ENCODE assay signal across 8 mouse cellular contexts in the genomic region with DNA sequence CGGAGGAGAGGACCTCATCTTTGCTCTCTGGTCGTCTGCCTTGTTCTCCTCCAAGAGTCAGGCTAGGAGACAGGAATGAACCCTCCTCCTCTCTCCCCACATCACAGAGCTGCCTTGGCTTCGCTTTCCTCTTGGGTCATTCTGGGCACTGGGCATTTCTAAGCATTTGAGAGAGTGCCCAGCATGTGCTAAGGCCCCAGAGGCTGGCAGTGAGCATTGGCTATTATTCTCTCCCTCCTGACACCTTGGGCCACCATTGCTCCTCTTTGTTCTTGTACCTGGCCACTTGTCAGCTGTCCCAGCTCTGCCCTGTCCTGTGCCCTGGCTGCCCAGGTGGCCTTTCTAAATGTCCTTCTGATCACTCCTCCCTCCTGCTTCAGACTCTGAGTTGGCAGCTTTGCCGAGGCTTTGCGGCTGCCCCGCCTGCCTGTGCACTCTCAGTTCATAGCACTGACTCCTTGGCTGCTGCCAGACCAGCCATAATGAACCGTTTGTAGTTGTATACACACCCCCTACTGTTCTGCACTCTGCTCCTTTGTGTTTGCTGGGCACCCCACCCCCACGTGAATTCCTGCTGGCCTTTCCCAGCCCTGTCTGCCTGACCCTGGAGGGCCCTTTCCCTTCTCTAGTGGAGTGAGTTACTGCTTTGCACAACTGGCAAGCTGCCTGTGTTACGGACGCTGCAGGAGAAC.
DNase-seq lines count a peak whose midpoint lies in the region; ATAC-seq and TF ChIP-seq lines count a peak whose summit lies in the region.

No protein-coding gene starts in this region.

- H3K27me3 ChIP-seq in embryonic facial prominence, embryonic 10.5 days (replicated peaks; ENCODE audit: low read depth, poor library complexity, severe bottlenecking), result no peaks in the 10 kb centered on the region
- H3K27me3 ChIP-seq in heart, embryonic 12.5 days (replicated peaks), result no peaks in the 10 kb centered on the region
- H3K27me3 ChIP-seq in kidney, embryonic 16.5 days (ENCODE audit: insufficient read depth, low read length), result no peaks in the 10 kb centered on the region
- H3K27me3 ChIP-seq in limb, embryonic 14.5 days (ENCODE audit: control insufficient read depth, insufficient read depth, low read length), result no peaks in the 10 kb centered on the region
- H3K27me3 ChIP-seq in midbrain, embryonic 16.5 days (ENCODE audit: control insufficient read depth, insufficient read depth, low read depth, low read length), result no peaks in the 10 kb centered on the region

- 28% methylated on average over 10 of the region's 10 CpGs for WGBS in embryonic facial prominence, embryonic 10.5 days
- WGBS in heart, embryonic 12.5 days, result 50% methylated on average over 10 of the region's 10 CpGs
- 23% methylated on average over 10 of the region's 10 CpGs for WGBS in kidney, embryonic 16.5 days
- WGBS in limb, embryonic 14.5 days, result 36% methylated on average over 10 of the region's 10 CpGs
- WGBS in midbrain, embryonic 16.5 days, result 22% methylated on average over 10 of the region's 10 CpGs

- intact Hi-C loops in gastrocnemius, postnatal 14 days (cut with DNase I; ENCODE audit: low total_unique reads), result no loop called here

- H3K4me3 ChIP-seq in embryonic facial prominence, embryonic 10.5 days, result no peak overlapping the region
- H3K4me3 ChIP-seq in heart, embryonic 12.5 days, result no peak overlapping the region
- H3K4me3 ChIP-seq in kidney, embryonic 16.5 days (ENCODE audit: low read length), result no peak overlapping the region
- no peak overlapping the region for H3K4me3 ChIP-seq in limb, embryonic 14.5 days (replicated peaks; ENCODE audit: low read length)
- no peak overlapping the region for H3K4me3 ChIP-seq in midbrain, embryonic 16.5 days (ENCODE audit: low read depth, low read length)

- no peak for TF ChIP-seq POLR2A in limb, embryonic 14.5 days (IDR thresholded peaks at IDR 0.05; ENCODE audit: borderline replicate concordance, extremely low read depth, insufficient read depth, insufficient read length)

- peaks cover 14% of the 10 kb centered on the region for H3K4me1 ChIP-seq in embryonic facial prominence, embryonic 10.5 days
- peaks cover 42% of the 10 kb centered on the region for H3K4me1 ChIP-seq in heart, embryonic 12.5 days (replicated peaks)
- peaks cover 32% of the 10 kb centered on the region for H3K4me1 ChIP-seq in kidney, embryonic 16.5 days (ENCODE audit: insufficient read depth, low read length)
- peaks cover 13% of the 10 kb centered on the region for H3K4me1 ChIP-seq in limb, embryonic 14.5 days (ENCODE audit: control insufficient read depth, insufficient read depth, low read length)
- H3K4me1 ChIP-seq in midbrain, embryonic 16.5 days (ENCODE audit: control insufficient read depth, insufficient read depth, low read length), result peaks cover 8% of the 10 kb centered on the region; the same call in 1 of the 2 replicates

- ATAC-seq in heart, embryonic 12.5 days (ENCODE audit: insufficient number of reproducible peaks, low FRiP score), result peak; percentile 53
- peak; percentile 87 for ATAC-seq in kidney, embryonic 16.5 days (ENCODE audit: low FRiP score, low TSS enrichment)
- peak; percentile 67 for ATAC-seq in limb, embryonic 14.5 days (ENCODE audit: low FRiP score, low read depth)
- ATAC-seq in midbrain, embryonic 16.5 days, result peak; percentile 87
- no peak for ATAC-seq in megakaryocyte progenitor cell, adult 5-6 weeks (replicated peaks; ENCODE audit: poor library complexity)

- H3K4me2 ChIP-seq in heart, embryonic 12.5 days, result no peak overlapping the region
- H3K4me2 ChIP-seq in kidney, embryonic 16.5 days (replicated peaks; ENCODE audit: low read depth, low read length), result no peak overlapping the region
- no peak overlapping the region for H3K4me2 ChIP-seq in limb, embryonic 14.5 days (replicated peaks; ENCODE audit: low read depth, low read length, severe bottlenecking)
- no peak overlapping the region for H3K4me2 ChIP-seq in midbrain, embryonic 16.5 days (ENCODE audit: low read length)

- H3K9ac ChIP-seq in heart, embryonic 12.5 days, result no peak overlapping the region
- no peak overlapping the region for H3K9ac ChIP-seq in kidney, embryonic 16.5 days (replicated peaks; ENCODE audit: low read length)
- 0 out of 2 replicates have a peak overlapping the region, but pooled peaks have one; percentile 5 for H3K9ac ChIP-seq in limb, embryonic 14.5 days (ENCODE audit: low read depth, low read length, severe bottlenecking)
- peak overlapping the region; percentile 16; the same call in 1 of the 2 replicates for H3K9ac ChIP-seq in midbrain, embryonic 16.5 days (ENCODE audit: low read depth, low read length)

- H3K36me3 ChIP-seq in embryonic facial prominence, embryonic 10.5 days (replicated peaks), result peaks cover 59% of the 10 kb centered on the region
- H3K36me3 ChIP-seq in heart, embryonic 12.5 days, result peaks cover 17% of the 10 kb centered on the region
- H3K36me3 ChIP-seq in kidney, embryonic 16.5 days (ENCODE audit: insufficient read depth, low read length), result no peaks in the 10 kb centered on the region; the same call in 1 of the 2 replicates
- H3K36me3 ChIP-seq in limb, embryonic 14.5 days (ENCODE audit: control insufficient read depth, insufficient read depth, low read length), result peaks cover 11% of the 10 kb centered on the region; the same call in 1 of the 2 replicates
- H3K36me3 ChIP-seq in midbrain, embryonic 16.5 days (ENCODE audit: control insufficient read depth, insufficient read depth, low read length), result peaks cover 5% of the 10 kb centered on the region; the same call in 1 of the 2 replicates

- peak overlapping the region; percentile 76 for H3K27ac ChIP-seq in embryonic facial prominence, embryonic 10.5 days (replicated peaks)
- H3K27ac ChIP-seq in heart, embryonic 12.5 days (ENCODE audit: poor library complexity, severe bottlenecking), result peak overlapping the region; percentile 46
- H3K27ac ChIP-seq in kidney, embryonic 16.5 days (ENCODE audit: low read length), result peak overlapping the region; percentile 64
- 0 out of 2 replicates have a peak overlapping the region, but pooled peaks have one; percentile 38 for H3K27ac ChIP-seq in limb, embryonic 14.5 days (replicated peaks; ENCODE audit: low read depth, low read length)
- H3K27ac ChIP-seq in midbrain, embryonic 16.5 days (ENCODE audit: low read length), result peak overlapping the region; percentile 41

- no peaks in the 10 kb centered on the region for H3K9me3 ChIP-seq in embryonic facial prominence, embryonic 10.5 days
- H3K9me3 ChIP-seq in heart, embryonic 12.5 days (replicated peaks), result no peaks in the 10 kb centered on the region
- no peaks in the 10 kb centered on the region for H3K9me3 ChIP-seq in kidney, embryonic 16.5 days (ENCODE audit: low read length)
- H3K9me3 ChIP-seq in limb, embryonic 14.5 days (ENCODE audit: control insufficient read depth, low read length), result no peaks in the 10 kb centered on the region
- H3K9me3 ChIP-seq in midbrain, embryonic 16.5 days (replicated peaks; ENCODE audit: control insufficient read depth, low read length, poor library complexity, severe bottlenecking), result no peaks in the 10 kb centered on the region

- peak; percentile 33 for DNase-seq in gastrocnemius, postnatal 14 days
- no peak for DNase-seq in gastrocnemius, postnatal 25 days
- DNase-seq in embryonic facial prominence, embryonic 10.5 days (ENCODE audit: low spot score), result peak; percentile 57
- DNase-seq in limb, embryonic 14.5 days (ENCODE audit: low spot score), result no peak

Comparison
In these comparisons a context has a peak if more than half of its experiments do, and no peak if none do; other contexts are left out.
1. DNase-seq: peak in gastrocnemius, postnatal 14 days (single experiment) and embryonic facial prominence, embryonic 10.5 days (single experiment); none in gastrocnemius, postnatal 25 days (single experiment) and limb, embryonic 14.5 days (single experiment).
2. H3K9ac ChIP-seq: peak in limb, embryonic 14.5 days (single experiment) and midbrain, embryonic 16.5 days (single experiment); none in heart, embryonic 12.5 days (single experiment) and kidney, embryonic 16.5 days (single experiment).
3. Peak in every context shown above with its lines, with median percentiles within 50 percentile points of each other: H3K27ac ChIP-seq.